Mouse (Mus musculus): ENCODE data around the gene Actn1. TPM values are rescaled to one million over a fixed set of nuclear protein-coding genes. Genes with fewer than 3 reads are reported as not detected.
"Not testable (repeated sequence)": the region's sequence is repeated elsewhere in the genome, so short reads cannot be mapped to it uniquely, and the experiment has no call there.

The Actn1 gene
- total RNA-seq (2021) = 100 to 1,000 TPM; 131 to 146 TPM

DNA sequence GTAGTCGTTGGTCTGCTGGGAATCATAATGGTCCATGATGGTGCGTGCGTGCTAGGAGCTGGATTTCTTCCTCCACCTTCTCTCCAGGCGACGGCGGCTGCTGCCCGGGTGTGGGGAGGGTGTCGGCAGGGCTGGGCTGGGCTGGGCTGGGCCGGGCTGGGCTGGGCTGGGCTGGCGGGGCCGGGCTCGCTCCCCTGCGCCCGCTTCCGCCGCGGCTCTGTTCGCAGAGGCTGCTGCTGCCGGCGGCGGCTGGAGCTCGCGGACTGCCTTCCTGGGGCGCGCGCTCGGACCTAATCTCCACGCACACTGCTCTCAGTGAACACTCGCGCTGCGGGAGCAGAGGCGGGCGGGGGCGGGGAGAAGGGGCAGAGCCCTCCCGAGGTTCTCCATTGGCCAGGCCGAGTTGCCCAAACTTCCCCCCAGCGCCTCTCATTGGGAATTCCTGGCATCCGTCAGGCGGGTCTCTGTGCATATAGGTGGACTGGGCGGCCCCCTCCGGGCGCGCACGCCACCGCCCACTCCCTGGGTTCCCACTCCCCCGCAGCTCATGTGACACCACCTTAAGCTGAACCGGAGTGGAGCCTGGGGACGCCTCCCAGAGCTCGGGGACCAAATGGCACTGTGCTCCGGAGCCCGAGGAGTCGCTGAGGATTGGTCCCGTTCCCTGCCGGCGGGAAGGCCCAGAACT, at the start of gene Actn1:
Gene Actn1, minus strand, starts transcription at position 316 of the 688 bp plus-strand sequence.
- DNase-seq (ENCODE audit: low spot score in 2 of 2) = peak; percentile 92 to 97
- intact Hi-C loops (cut with DNase I) = no loop called here

- intact Hi-C loops (cut with DNase I) = no loop called here
- no peak for DNase-seq (ENCODE audit: low spot score in 2 of 2)
These were observed 47.4 kb upstream of the Actn1 start for GRCm38 (mm10) chr12:80307556-80307955.

- no peak for DNase-seq (ENCODE audit: low spot score in 2 of 2)
- intact Hi-C loops (cut with DNase I) = no loop called here
These were observed 44.3 kb upstream of the Actn1 start for GRCm38 (mm10) chr12:80304518-80304917.

- DNase-seq (ENCODE audit: low spot score in 2 of 2) = peak; percentile 18 to 38
- intact Hi-C loops (cut with DNase I) = no loop called here
These were observed 40.8 kb upstream of the Actn1 start for GRCm38 (mm10) chr12:80300833-80301456.

DNA sequence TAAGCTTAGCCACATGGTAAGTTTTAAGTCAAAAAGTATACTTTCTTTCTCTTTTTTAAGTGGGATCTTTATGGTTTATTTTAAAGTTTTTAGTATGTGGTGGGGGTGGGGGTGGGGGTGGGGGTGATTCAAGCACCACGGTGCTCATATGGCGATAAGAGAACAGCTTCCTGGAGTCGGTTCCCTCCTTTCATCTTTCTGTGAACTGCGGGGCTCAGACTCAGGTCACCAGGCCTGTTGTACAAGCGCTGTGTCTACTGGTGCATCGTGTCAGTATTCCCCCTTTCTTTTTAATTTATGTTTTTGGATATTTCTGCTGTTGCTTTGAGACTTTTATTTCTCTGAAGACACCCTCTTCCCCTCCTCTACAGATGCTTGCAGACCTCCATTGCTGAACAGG, 38.5 kb upstream of the Actn1 start:
- intact Hi-C loops (cut with DNase I) = no loop called here

GRCm38 (mm10) chr12:80291895-80292435, 31.8 kb upstream of the Actn1 start:
- intact Hi-C loops (cut with DNase I) = no loop called here
- DNase-seq (ENCODE audit: low spot score in 2 of 2) = no peak

More for the DNA sequence above, 38.5 kb upstream of the Actn1 start:
- no peak for DNase-seq (ENCODE audit: low spot score in 2 of 2)

DNA sequence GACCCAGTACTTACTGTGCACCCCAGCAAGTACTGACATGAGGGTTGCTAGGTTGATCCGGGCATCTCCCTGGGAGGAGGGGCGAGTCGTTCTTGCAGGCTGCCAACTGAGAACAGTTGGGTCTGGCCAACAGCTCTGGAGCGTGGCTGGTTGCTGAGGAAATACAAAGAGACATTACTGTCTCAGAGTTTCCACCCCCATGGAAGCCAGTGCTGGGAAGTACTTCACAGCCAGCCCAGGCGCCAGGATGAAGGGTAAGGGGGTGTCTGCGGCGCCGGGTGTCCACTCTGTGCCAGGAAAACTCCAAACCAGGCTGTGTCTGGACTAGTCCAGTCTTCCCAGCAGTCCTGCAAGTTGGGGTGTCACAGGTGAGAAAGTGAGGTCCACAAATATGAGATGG, 30.8 kb upstream of the Actn1 start:
- peak in 1 of 2 experiments; percentile 50 for DNase-seq (ENCODE audit: low spot score in 2 of 2)
- intact Hi-C loops (cut with DNase I) = no loop called here

- intact Hi-C loops (cut with DNase I) = no loop called here
- no peak for DNase-seq (ENCODE audit: low spot score in 2 of 2)
These were observed 30.3 kb upstream of the Actn1 start for GRCm38 (mm10) chr12:80290483-80290882.

DNA sequence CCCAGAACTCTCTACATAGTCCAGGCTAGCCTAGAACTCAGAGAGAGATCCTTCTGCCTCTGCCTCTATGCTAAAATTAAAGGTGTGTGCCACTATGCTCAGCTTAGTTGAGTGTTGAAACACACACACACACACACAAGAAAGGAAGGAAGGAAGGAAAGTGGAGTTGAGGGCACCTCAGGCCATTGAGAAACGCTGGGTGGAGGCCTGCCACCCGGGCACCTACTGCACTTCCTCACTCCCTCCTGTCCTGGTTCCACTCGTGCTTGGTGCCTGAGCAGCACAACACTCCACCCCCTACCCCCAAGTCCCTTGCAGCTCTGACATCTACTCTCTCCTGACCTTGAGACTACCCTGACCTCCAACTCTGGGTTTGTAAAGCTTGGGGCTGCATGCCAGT, 29.6 kb upstream of the Actn1 start:
- intact Hi-C loops (cut with DNase I) = no loop called here
- DNase-seq (ENCODE audit: low spot score in 2 of 2) = no peak

GRCm38 (mm10) chr12:80285890-80286289, 25.7 kb upstream of the Actn1 start:
- DNase-seq (ENCODE audit: low spot score in 2 of 2) = no peak
- intact Hi-C loops (cut with DNase I) = no loop called here

GRCm38 (mm10) chr12:80284251-80284650, 24.1 kb upstream of the Actn1 start:
- intact Hi-C loops (cut with DNase I); DNase-seq (ENCODE audit: low spot score in 2 of 2): not testable (repeated sequence)

DNA sequence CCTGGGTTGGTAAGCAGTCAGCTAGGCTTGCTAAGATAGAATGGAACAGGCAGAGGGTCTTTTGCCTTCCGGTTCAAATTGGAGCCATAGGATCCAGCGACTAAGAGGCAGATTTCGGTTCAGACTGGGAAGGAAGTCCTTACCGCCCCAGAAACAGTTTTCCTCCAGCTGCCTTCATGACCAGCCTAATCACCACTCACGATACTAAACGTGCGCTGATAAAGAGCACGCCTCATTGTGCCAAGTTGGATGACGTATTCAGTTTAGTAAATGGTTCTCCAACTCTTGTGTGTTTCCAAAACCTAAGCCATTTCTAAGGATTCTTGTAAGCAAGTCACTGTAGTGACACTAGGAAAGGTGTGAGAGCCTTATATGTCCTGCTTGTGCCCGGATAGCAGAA, 18.7 kb upstream of the Actn1 start:
- DNase-seq (ENCODE audit: low spot score in 2 of 2) = no peak
- intact Hi-C loops (cut with DNase I) = no loop called here

DNA sequence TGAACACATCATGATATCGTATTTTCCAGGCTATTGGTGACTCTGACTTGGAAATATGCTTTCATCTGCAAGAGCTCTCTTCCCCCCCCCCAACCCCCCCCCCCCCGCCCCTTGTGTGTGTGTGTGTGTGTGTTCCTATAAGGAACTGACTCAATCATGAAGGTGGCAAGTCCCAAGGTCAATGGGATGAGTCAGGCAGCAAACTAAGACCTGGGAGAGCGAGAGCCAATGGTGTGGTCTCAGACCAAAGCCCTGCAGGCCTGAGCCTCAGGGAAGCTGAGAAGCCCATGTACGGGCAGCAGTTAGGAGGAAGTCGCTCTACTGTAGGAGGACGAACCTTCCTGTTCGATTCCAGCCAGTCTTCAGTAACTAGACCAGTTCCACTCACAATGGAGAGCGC, 17.3 kb upstream of the Actn1 start:
- DNase-seq (ENCODE audit: low spot score in 2 of 2) = no peak
- intact Hi-C loops (cut with DNase I) = no loop called here

GRCm38 (mm10) chr12:80275187-80275820, 15.1 kb upstream of the Actn1 start:
- DNase-seq (ENCODE audit: low spot score in 2 of 2) = no peak
- intact Hi-C loops (cut with DNase I) = no loop called here

DNA sequence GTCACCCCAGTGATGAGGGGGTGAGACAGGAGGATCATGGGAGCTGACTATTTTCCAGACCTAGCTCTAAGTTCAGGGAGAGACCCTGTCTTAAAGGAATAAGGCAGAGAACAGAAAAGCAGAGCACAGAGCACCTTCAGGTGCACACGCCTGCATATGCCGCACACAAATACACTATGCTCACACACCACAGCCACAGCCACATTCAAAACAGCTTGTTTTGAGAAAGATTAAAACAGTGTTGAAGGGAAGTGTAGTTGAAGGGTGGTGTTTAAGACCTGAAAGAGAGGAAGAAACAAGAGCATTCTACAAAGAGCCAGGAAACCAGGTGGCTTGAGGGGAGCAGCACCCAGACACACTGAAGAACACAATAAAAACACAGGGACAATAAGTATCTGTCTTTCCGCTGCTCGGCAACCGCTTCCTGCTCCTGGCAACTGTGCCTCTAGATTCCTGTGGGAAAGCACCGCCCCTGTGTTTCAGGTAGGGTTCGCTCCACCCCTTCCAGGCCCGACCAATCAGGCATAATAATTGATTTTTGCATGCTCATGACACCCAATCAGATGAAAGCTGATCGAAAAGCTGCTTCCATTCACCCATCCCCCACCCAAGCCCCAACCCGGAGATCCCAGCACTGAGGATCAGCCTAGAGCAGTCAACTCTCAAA, 13.0 kb upstream of the Actn1 start:
- peak; percentile 25 to 45 for DNase-seq (ENCODE audit: low spot score in 2 of 2)
- intact Hi-C loops (cut with DNase I) = no loop called here

- intact Hi-C loops (cut with DNase I) = no loop called here
- no peak for DNase-seq (ENCODE audit: low spot score in 2 of 2)
These were observed 11.6 kb upstream of the Actn1 start for GRCm38 (mm10) chr12:80271806-80272205.

DNA sequence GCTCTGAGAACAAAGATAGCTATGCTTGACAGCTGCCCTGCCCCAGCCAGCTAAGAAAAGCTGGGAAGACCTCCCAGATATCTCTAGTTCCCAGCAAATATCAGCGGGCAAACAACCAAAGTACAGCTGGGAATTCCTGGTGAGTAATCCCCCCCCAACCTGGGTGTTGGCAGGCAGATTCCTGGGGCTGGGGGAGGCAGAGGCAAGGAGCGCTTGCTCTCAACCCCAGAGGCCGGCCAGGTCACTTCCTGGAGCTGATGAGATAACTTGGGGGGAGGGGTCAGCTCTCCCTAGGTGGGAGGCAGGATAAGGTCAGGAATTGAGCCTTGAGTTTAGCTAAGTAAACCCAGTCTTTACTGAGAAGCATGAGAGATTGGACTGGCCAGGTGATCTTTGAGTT, 10.8 kb upstream of the Actn1 start:
- DNase-seq (ENCODE audit: low spot score in 2 of 2) = no peak
- intact Hi-C loops (cut with DNase I) = no loop called here

DNA sequence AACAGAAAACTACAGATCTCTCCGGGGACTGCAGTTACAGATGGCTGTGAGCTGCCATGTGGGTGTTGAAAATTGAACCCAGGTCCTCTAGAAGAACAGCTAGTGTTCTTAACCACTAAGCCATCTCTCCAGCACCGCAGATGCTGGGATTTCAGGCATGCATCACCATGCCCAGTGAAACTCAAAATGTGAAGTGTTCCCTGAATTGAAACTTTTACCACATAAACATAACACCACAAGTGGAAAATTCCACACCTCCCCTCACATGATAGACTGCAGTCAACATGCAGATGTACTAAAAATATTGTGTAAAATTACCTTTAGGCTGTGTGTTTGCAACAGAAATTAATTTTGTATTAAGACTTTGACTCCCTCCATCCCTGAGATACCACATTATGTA, 9.1 kb upstream of the Actn1 start:
- intact Hi-C loops (cut with DNase I) = no loop called here
- DNase-seq (ENCODE audit: low spot score in 2 of 2) = no peak

DNA sequence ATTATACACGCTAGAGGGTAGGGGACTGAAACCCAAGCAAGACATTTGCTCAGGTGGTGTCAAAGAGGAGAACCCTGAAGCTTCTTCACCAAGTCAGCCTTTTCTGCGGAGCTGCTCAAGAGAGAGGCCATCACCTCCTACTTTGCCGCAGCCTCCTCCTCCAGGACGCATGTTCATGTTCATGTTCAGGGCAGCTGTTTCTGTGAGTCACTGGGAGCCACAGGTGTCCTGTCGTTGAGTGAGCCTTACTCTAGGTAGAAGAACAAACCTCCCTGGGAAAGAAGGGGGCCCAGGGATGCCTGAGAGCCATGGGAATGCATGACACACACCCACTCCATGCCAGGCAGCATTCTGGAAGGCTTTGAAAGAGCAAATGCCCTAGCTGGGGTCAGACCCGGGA, 7.8 kb upstream of the Actn1 start:
- intact Hi-C loops (cut with DNase I) = no loop called here
- DNase-seq (ENCODE audit: low spot score in 2 of 2) = no peak

- intact Hi-C loops (cut with DNase I); DNase-seq (ENCODE audit: low spot score in 2 of 2): not testable (repeated sequence)
These were observed 4.2 kb upstream of the Actn1 start for GRCm38 (mm10) chr12:80264388-80264787.

All from left cerebral cortex, postnatal 25 days (tissue).